Mouse (Mus musculus): Measurements from ENCODE around the gene Dbn1. TPM values are rescaled to one million over a fixed set of nuclear protein-coding genes. Genes with fewer than 3 reads are reported as not detected.
A peak's percentile ranks its signal among the peaks of the same experiment; 100 is the strongest.

The Dbn1 gene
- polyA plus RNA-seq, 1 experiment from 2014 or later, result 110 TPM

DNA sequence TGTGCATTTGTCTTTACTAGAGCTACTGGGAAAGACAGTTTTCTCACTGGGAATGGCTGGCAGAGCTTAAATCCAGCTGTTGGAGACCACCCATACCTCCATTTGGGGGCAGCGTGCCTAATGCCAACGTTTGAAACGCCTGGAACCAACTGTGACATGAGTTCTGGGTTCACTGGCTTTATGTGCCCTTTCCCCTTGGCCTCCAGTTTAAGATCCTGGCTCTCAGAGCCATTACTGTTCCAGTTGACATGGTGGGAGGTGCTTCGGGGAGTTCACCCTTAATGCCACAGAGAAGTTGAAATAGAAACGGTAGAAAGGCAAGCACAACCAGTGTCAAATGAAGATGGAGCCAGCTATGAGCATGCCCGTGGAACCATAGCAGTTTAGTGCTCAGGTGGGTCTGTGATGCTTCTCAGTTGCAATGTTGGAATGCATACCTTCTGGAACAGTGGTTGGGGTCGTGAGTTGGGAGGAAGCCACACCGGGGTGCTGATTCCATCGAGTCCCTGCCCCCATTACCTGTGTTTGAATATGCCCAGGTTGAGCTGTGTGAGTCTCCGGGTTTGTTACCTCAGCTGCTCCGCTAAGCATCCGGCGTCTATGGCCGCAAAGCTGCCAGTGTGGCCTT is 24.4 kb downstream of the Dbn1 start:
- peak overlapping the region; percentile 98 for H3K4me2 ChIP-seq
- 17% methylated on average over 14 of the region's 14 CpGs for WGBS
- no peaks in the 10 kb centered on the region for H3K27me3 ChIP-seq (replicated peaks)
- H3K4me1 ChIP-seq, result peaks cover 13% of the 10 kb centered on the region; the same call in 1 of the 2 replicates
- H3K4me3 ChIP-seq (replicated peaks), result peak overlapping the region; percentile 59
- no peaks in the 10 kb centered on the region for H3K9me3 ChIP-seq
- peaks cover 14% of the 10 kb centered on the region for H3K36me3 ChIP-seq
- no peak overlapping the region for H3K27ac ChIP-seq
- no peak overlapping the region for H3K9ac ChIP-seq
- no peak for ATAC-seq (ENCODE audit: insufficient read depth, low FRiP score, low read depth)

DNA sequence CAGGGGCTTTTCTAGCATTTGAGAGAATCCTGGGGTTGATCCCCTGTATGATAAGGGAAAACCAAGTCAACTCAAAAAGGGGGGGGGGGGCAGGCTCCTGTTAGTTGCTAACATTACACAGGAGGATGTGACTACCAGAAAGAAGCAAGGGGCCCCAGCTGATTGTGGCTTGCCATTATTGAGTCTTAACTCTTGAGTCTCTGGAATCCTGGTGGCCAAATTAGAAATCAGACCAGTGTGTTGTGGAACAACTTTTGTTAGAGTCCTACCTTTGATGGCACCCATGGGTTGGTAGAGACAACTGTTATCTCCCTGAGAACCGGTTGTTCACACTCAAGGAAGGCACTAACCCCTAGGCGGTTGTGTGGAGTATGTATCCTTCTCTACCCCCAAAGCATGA is 24.9 kb downstream of the Dbn1 start:
- ATAC-seq (ENCODE audit: insufficient read depth, low FRiP score, low read depth), result no peak
- WGBS, result 47% methylated on average over 2 of the region's 2 CpGs
- H3K4me3 ChIP-seq (replicated peaks), result no peak overlapping the region
- H3K36me3 ChIP-seq, result peaks cover 18% of the 10 kb centered on the region
- H3K27me3 ChIP-seq (replicated peaks), result no peaks in the 10 kb centered on the region
- H3K9ac ChIP-seq, result no peak overlapping the region
- H3K9me3 ChIP-seq, result no peaks in the 10 kb centered on the region
- H3K27ac ChIP-seq, result no peak overlapping the region
- no peak overlapping the region for H3K4me2 ChIP-seq
- H3K4me1 ChIP-seq, result peaks cover 13% of the 10 kb centered on the region; the same call in 1 of the 2 replicates

DNA sequence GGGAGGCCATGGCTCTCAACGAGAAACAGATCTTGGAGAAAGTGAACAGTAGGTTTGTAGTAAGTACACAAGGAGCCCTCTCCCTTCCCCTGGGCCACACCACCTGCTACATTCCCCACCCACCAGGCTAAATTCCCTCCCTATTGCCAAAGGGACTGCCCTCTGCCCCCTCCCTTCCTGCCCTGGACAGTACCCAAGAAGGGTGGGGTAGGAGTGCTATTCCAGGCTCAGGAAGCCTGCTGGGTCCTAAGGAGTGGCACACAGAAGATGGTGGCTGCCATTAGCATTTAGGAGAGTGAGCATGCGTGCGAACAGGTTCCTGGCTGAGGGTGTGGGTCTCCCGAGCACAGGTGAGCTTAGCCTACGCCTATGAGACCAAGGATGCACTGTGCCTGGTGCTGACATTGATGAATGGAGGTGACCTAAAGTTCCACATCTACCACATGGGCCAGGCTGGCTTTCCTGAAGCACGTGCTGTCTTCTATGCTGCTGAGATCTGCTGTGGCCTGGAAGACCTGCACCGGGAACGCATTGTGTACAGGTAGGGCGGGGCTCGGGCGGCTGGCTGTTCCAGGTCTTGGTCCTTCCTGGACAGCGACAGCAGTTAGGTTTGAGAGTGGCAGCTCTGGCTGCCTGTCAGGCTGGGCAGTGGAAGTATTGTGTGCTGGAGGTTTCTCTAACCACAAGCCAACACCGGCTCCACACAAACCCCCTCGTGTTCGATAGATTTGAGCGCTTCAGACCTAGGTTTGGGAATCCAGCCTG is 35.9 kb downstream of the Dbn1 start:
- Histone ChIP-seq H3K9ac (no peak overlapping the region), H3K4me2 (no peak overlapping the region), H3K4me1 (peaks cover 21% of the 10 kb centered on the region), H3K27me3 (replicated peaks) (no peaks in the 10 kb centered on the region), H3K27ac (peak overlapping the region; percentile 40; the same call in 1 of the 2 replicates), H3K36me3 (peaks cover 52% of the 10 kb centered on the region), H3K9me3 (no peaks in the 10 kb centered on the region), H3K4me3 (replicated peaks) (no peak overlapping the region)
- peak; percentile 44; the same call in 1 of the 2 replicates for ATAC-seq (ENCODE audit: insufficient read depth, low FRiP score, low read depth)
- 82% methylated on average over 16 of the region's 16 CpGs for WGBS

DNA sequence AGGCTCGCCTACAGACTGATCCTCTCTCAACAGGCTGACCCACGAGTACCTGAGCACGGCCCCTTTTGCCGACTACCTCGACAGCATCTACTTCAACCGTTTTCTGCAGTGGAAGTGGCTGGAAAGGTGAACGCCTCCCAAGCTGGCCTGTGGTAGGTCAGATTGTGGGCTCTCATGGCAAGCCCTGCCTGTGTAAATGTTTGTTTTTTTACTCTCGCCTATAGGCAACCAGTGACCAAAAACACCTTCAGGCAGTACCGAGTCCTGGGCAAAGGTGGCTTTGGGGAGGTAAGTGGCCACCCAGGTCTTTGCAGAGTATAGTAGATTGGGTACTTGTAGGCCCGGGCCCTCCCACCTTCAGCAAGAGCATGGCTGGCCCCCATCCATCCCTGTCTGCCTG is 36.6 kb downstream of the Dbn1 start:
- no peak overlapping the region for H3K4me3 ChIP-seq (replicated peaks)
- peaks cover 49% of the 10 kb centered on the region for H3K36me3 ChIP-seq
- H3K9ac ChIP-seq, result no peak overlapping the region
- 85% methylated on average over 10 of the region's 10 CpGs for WGBS
- H3K4me2 ChIP-seq, result no peak overlapping the region
- H3K27ac ChIP-seq, result peak overlapping the region; percentile 40; the same call in 1 of the 2 replicates
- H3K9me3 ChIP-seq, result no peaks in the 10 kb centered on the region
- no peaks in the 10 kb centered on the region for H3K27me3 ChIP-seq (replicated peaks)
- peaks cover 27% of the 10 kb centered on the region for H3K4me1 ChIP-seq
- no peak for ATAC-seq (ENCODE audit: insufficient read depth, low FRiP score, low read depth)

DNA sequence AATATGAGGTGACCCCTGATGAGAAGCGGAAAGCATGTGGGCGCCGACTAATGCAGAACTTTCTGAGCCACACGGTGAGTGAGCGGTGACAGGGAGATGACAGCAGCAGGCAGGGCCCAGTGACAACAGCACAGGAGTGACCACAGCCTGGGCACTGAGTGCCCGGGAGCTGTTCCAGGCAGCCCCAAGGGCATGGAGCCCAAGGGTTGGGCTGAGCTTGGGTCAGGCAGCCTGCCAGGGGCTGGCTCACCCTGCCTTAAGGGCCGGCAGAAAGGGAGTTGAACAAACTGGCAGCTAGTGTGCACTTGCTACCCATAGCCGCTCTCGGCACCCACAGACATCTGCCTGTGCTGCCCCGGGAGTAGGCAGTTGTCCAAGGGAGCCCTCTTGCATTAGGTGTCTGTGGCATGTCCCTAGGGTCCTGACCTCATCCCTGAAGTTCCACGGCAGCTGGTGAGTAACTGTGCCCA is 37.4 kb downstream of the Dbn1 start:
- Histone ChIP-seq H3K4me3 (replicated peaks) (no peak overlapping the region), H3K27me3 (replicated peaks) (no peaks in the 10 kb centered on the region), H3K4me2 (no peak overlapping the region), H3K9me3 (no peaks in the 10 kb centered on the region), H3K36me3 (peaks cover 44% of the 10 kb centered on the region), H3K27ac (no peak overlapping the region), H3K4me1 (peaks cover 33% of the 10 kb centered on the region), H3K9ac (no peak overlapping the region)
- 90% methylated on average over 11 of the region's 11 CpGs for WGBS
- no peak for ATAC-seq (ENCODE audit: insufficient read depth, low FRiP score, low read depth)

DNA sequence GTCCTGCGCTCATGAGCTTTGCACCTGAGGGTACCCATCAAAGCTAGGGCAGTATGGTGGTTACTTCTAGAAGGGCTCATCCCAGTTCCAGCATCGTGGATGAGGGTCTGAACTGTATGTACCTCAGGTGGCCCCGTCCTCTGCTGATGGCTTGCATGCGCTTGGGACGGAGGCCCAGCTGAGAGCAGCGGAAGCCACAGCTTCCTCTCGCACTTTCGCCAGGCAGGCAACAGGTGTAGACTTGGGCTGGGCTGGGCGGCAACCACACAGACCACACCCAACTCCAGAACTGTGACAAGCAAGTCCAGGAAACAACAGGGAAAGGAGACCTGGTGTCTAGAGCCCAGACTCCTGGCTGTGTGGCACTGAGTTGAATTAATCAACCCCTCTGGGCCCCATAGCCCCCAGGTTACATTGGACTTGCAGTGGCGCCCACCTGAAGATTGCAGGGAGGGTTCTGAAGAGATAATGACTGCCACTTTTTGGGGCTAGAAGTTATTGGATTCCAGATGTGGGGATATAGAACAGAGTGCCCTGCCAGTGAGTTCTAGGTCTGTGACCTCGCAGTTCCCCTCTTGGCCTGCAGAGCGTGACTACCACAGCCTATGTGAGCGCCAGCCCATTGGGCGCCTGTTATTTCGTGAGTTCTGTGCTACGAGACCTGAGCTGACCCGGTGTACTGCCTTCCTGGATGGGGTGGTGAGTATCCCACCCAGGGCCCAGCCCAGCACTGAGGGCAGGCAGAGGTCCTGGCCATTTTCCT is 38.1 kb downstream of the Dbn1 start:
- Histone ChIP-seq H3K4me3 (replicated peaks) (no peak overlapping the region), H3K9me3 (no peaks in the 10 kb centered on the region), H3K4me1 (peaks cover 33% of the 10 kb centered on the region), H3K9ac (no peak overlapping the region), H3K27me3 (replicated peaks) (no peaks in the 10 kb centered on the region), H3K4me2 (no peak overlapping the region), H3K36me3 (peaks cover 44% of the 10 kb centered on the region), H3K27ac (no peak overlapping the region)
- ATAC-seq (ENCODE audit: insufficient read depth, low FRiP score, low read depth), result no peak
- 87% methylated on average over 17 of the region's 17 CpGs for WGBS

DNA sequence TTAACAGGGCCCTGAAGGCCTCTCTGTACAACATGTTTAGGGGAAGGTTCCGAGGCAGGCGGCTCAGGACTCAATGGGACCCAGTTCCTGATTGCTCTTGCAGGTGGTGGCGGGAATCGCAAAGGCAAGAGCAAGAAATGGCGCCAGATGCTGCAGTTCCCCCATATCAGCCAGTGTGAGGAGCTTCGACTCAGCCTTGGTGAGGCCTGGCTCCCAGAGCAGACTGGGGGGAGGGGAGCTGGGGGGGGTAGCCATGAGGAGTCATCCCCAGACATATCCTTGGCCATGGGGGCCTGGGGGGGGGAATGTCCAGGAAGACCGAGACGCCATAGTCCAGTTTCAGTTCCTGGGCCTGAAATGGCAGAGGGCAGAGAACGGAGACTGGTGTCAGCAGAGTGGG is 38.7 kb downstream of the Dbn1 start:
- H3K27ac ChIP-seq, result no peak overlapping the region
- H3K27me3 ChIP-seq (replicated peaks), result no peaks in the 10 kb centered on the region
- ATAC-seq (ENCODE audit: insufficient read depth, low FRiP score, low read depth), result no peak
- no peaks in the 10 kb centered on the region for H3K9me3 ChIP-seq
- peaks cover 39% of the 10 kb centered on the region for H3K36me3 ChIP-seq
- H3K4me2 ChIP-seq, result no peak overlapping the region
- peaks cover 33% of the 10 kb centered on the region for H3K4me1 ChIP-seq
- no peak overlapping the region for H3K9ac ChIP-seq
- H3K4me3 ChIP-seq (replicated peaks), result no peak overlapping the region
- 91% methylated on average over 9 of the region's 9 CpGs for WGBS

DNA sequence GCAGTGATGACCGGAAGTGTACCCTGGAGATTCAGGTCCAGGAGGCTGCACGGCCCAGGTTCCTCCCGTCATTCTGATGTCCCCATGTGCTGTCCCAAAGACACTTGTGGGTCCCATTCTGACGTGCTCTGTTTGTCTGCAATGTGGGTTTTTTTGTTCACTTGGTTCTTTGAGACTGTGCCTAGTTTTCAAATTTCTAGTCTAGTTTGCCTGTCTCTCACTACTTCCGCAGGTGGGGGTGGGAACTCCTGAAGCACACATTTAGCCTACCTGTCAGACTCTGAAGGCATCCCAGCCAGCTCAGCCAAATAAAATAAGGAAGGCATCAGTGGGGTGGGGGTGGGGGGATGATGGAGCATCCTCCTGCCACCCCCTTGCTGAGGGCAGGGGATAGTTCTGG is 39.8 kb downstream of the Dbn1 start:
- WGBS, result 90% methylated on average over 5 of the region's 5 CpGs
- H3K4me1 ChIP-seq, result peaks cover 33% of the 10 kb centered on the region
- ATAC-seq (ENCODE audit: insufficient read depth, low FRiP score, low read depth), result no peak

DNA sequence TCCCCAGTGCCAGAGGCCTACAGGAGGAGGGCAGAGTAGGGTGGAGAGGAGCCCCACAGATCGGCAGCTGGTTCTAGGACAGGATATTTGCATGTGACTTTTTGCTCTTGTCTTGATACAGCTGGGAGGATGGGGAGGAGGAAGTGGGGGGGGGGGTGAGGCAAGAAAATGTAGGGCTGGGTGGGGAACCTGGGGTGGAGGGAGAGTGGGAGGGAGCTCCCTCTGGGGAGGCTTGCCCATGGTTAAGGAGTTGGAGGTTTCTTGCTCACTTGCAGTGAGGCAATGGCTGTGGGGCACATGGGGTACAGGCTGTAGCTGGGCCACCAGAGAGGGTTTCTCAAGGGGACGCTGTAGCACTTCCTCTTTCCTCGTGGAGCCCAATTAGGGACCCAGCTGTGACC is 40.4 kb downstream of the Dbn1 start:
- H3K27ac ChIP-seq, result no peak overlapping the region
- no peak overlapping the region for H3K4me3 ChIP-seq (replicated peaks)
- WGBS, result 48% methylated on average over 3 of the region's 3 CpGs
- H3K36me3 ChIP-seq, result peaks cover 24% of the 10 kb centered on the region
- no peak overlapping the region for H3K9ac ChIP-seq
- no peak for ATAC-seq (ENCODE audit: insufficient read depth, low FRiP score, low read depth)
- no peaks in the 10 kb centered on the region for H3K27me3 ChIP-seq (replicated peaks)
- H3K4me2 ChIP-seq, result peak overlapping the region; percentile 83; the same call in 1 of the 2 replicates
- H3K4me1 ChIP-seq, result peaks cover 33% of the 10 kb centered on the region
- no peaks in the 10 kb centered on the region for H3K9me3 ChIP-seq

More for the DNA sequence above, 39.8 kb downstream of the Dbn1 start:
- Histone ChIP-seq H3K27ac (no peak overlapping the region), H3K4me3 (replicated peaks) (no peak overlapping the region), H3K27me3 (replicated peaks) (no peaks in the 10 kb centered on the region), H3K9me3 (no peaks in the 10 kb centered on the region), H3K36me3 (peaks cover 30% of the 10 kb centered on the region), H3K4me2 (no peak overlapping the region), H3K9ac (no peak overlapping the region)

DNA sequence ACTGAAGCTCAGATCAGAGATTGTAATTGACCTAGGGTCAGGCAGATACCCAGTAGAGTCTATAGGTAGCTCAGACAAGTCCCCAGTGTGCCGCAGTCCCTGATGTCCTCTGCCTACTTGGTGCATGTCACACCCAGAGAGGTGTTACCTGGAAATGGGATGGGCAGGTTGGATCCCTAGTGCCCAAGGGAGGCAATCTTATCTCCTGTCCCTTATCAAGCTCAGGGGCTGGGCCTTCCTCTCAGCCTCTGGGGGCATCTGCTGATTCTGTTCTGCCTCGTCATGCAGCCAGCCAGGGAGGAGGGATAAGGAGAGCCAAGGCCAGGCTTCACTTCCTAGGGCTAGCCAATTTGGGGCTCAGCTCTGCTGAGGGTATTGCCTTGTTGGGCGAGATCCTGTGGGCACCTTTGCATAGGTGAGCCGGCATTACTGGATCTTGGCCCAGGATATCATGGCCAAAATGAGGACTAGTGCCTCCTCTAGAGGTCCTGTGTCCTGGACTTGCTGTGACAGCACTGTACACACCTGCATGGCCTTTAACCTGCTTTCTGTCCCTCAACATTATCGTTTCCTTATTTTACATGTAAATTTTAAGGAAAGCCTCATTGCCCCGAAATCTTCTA is 41.3 kb downstream of the Dbn1 start:
- peak overlapping the region; percentile 83 for H3K4me2 ChIP-seq
- H3K9me3 ChIP-seq, result no peaks in the 10 kb centered on the region
- H3K4me1 ChIP-seq, result peaks cover 29% of the 10 kb centered on the region
- peak overlapping the region; percentile 74 for H3K4me3 ChIP-seq (replicated peaks)
- H3K27ac ChIP-seq, result peak overlapping the region; percentile 99; the same call in 1 of the 2 replicates
- ATAC-seq (ENCODE audit: insufficient read depth, low FRiP score, low read depth), result no peak
- no peak overlapping the region for H3K9ac ChIP-seq
- H3K27me3 ChIP-seq (replicated peaks), result no peaks in the 10 kb centered on the region
- peaks cover 15% of the 10 kb centered on the region for H3K36me3 ChIP-seq
- 73% methylated on average over 6 of the region's 6 CpGs for WGBS

DNA sequence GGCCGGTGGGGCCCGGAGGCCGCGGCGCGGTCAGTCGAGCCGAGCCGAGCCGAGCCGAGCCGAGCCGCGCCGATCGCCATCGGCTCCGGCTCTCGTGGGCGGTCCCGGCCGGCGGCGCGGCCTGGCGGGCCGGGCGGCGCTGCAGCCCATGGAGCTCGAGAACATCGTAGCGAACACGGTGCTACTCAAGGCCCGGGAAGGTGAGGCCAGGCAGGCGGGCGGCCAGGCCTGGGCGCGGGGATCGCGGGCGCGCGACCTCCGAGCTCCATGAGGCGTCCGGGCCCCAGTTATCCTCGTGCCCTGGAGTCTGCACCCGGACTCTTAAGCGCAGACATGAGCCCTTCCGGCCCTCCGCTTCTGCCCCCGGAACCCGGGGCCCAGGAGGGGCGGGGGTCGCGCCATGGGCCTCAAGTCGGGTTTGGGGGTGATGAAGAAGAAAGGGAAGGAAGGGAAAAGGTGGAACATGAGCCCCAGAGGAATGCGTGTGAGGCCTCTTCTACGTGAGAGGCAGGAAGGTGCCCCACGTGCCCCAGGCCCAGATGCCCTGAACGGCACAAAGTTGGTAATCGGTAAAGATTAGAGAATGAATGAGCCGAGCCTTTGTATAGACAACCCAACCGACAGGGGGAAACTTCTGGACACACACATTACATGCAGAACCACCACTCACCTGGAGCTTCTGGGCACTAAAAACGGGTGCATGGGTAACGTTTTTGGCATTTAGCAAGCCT is 42.4 kb downstream of the Dbn1 start:
- H3K4me3 ChIP-seq (replicated peaks), result peak overlapping the region; percentile 74
- H3K4me2 ChIP-seq, result peak overlapping the region; percentile 83
- H3K4me1 ChIP-seq, result peaks cover 29% of the 10 kb centered on the region
- WGBS, result under 1% methylated on average over 65 of the region's 66 CpGs
- peak overlapping the region; percentile 99 for H3K27ac ChIP-seq
- no peak; the same call in 1 of the 2 replicates for ATAC-seq (ENCODE audit: insufficient read depth, low FRiP score, low read depth)
- H3K9ac ChIP-seq, result peak overlapping the region; percentile 89
- H3K9me3 ChIP-seq, result no peaks in the 10 kb centered on the region
- H3K27me3 ChIP-seq (replicated peaks), result no peaks in the 10 kb centered on the region
- peaks cover 5% of the 10 kb centered on the region for H3K36me3 ChIP-seq
